Mouse (Mus musculus): ENCODE data around the gene Trim67. TPM values are rescaled to one million over a fixed set of nuclear protein-coding genes. Genes with fewer than 3 reads are reported as not detected.

Gene Trim67
- polyA plus RNA-seq, 1 experiment from 2014 or later, result 0.10 TPM

GRCm38 (mm10) chr8:124871474-124871873 lies 78.6 kb downstream of the Trim67 start:
- Histone ChIP-seq H3K9me3 (no peaks in the 10 kb centered on the region), H3K36me3 (peaks cover 52% of the 10 kb centered on the region), H3K27ac (no peak overlapping the region), H3K4me3 (no peak overlapping the region), H3K4me1 (peaks cover 47% of the 10 kb centered on the region), H3K27me3 (ENCODE audit: insufficient read depth, poor library complexity, severe bottlenecking) (no peaks in the 10 kb centered on the region)
- WGBS, result 91% methylated on average over 7 of the region's 7 CpGs
- DNase-seq (ENCODE audit: low spot score), result no peak

- no peak for DNase-seq (ENCODE audit: low spot score)
- peaks cover 58% of the 10 kb centered on the region for H3K36me3 ChIP-seq
- WGBS, result 91% methylated on average over 7 of the region's 7 CpGs
Observed at GRCm38 (mm10) chr8:124872081-124872480, 79.2 kb downstream of the Trim67 start.

GRCm38 (mm10) chr8:124872690-124873089 lies 79.8 kb downstream of the Trim67 start:
- H3K4me3 ChIP-seq, result no peak overlapping the region
- peaks cover 64% of the 10 kb centered on the region for H3K36me3 ChIP-seq
- DNase-seq (ENCODE audit: low spot score), result no peak
- no peaks in the 10 kb centered on the region for H3K27me3 ChIP-seq (ENCODE audit: insufficient read depth, poor library complexity, severe bottlenecking)
- H3K9me3 ChIP-seq, result no peaks in the 10 kb centered on the region
- 45% methylated on average over 5 of the region's 5 CpGs for WGBS
- H3K27ac ChIP-seq, result no peak overlapping the region
- H3K4me1 ChIP-seq, result peaks cover 35% of the 10 kb centered on the region

More at GRCm38 (mm10) chr8:124872081-124872480, 79.2 kb downstream of the Trim67 start:
- no peaks in the 10 kb centered on the region for H3K27me3 ChIP-seq (ENCODE audit: insufficient read depth, poor library complexity, severe bottlenecking)
- no peaks in the 10 kb centered on the region for H3K9me3 ChIP-seq
- H3K4me3 ChIP-seq, result no peak overlapping the region
- H3K4me1 ChIP-seq, result peaks cover 41% of the 10 kb centered on the region
- no peak overlapping the region for H3K27ac ChIP-seq

GRCm38 (mm10) chr8:124878141-124878540 lies 85.2 kb downstream of the Trim67 start:
- no peak for DNase-seq (ENCODE audit: low spot score)
- WGBS, result 87% methylated on average over 5 of the region's 5 CpGs
- H3K9me3 ChIP-seq, result no peaks in the 10 kb centered on the region
- no peak overlapping the region for H3K27ac ChIP-seq
- no peaks in the 10 kb centered on the region for H3K27me3 ChIP-seq (ENCODE audit: insufficient read depth, poor library complexity, severe bottlenecking)
- peaks cover 97% of the 10 kb centered on the region for H3K36me3 ChIP-seq
- H3K4me3 ChIP-seq, result no peak overlapping the region
- peaks cover 5% of the 10 kb centered on the region; the same call in 1 of the 2 replicates for H3K4me1 ChIP-seq

GRCm38 (mm10) chr8:124878946-124879526 lies 86.1 kb downstream of the Trim67 start:
- H3K27ac ChIP-seq, result no peak overlapping the region
- H3K36me3 ChIP-seq, result peaks cover 97% of the 10 kb centered on the region
- 70% methylated on average over 10 of the region's 10 CpGs for WGBS
- no peak overlapping the region for H3K4me3 ChIP-seq
- no peaks in the 10 kb centered on the region for H3K9me3 ChIP-seq
- no peaks in the 10 kb centered on the region for H3K27me3 ChIP-seq (ENCODE audit: insufficient read depth, poor library complexity, severe bottlenecking)
- DNase-seq (ENCODE audit: low spot score), result no peak
- H3K4me1 ChIP-seq, result 0 out of 2 replicates have a peak, but pooled peaks cover 2% of the 10 kb centered on the region

Other genes starting within 250 kb of the Trim67 start
- 0.26 and 0.84 TPM in 2 replicates for gene Agt, start 223.4 kb upstream of the Trim67 start, polyA plus RNA-seq (2016; fragmentation: Nextera tagmentation; extraction: Ambion mirVana)
- gene Capn9, start 217.0 kb upstream of the Trim67 start, polyA plus RNA-seq (2016; fragmentation: Nextera tagmentation; extraction: Ambion mirVana), result not detected in 2 replicates
- 32.6 and 34.7 TPM in 2 replicates for gene 2310022B05Rik, start 129.7 kb upstream of the Trim67 start, polyA plus RNA-seq (2016; fragmentation: Nextera tagmentation; extraction: Ambion mirVana)
- 43.7 and 44.6 TPM in 2 replicates for gene Ttc13, start 71.1 kb upstream of the Trim67 start, polyA plus RNA-seq (2016; fragmentation: Nextera tagmentation; extraction: Ambion mirVana)
- 21.3 and 26.7 TPM in 2 replicates for gene Arv1, start 71.0 kb upstream of the Trim67 start, polyA plus RNA-seq (2016; fragmentation: Nextera tagmentation; extraction: Ambion mirVana)
- gene Fam89a, start 41.3 kb upstream of the Trim67 start, polyA plus RNA-seq (2016; fragmentation: Nextera tagmentation; extraction: Ambion mirVana), result 2.5 and 8.2 TPM in 2 replicates
- gene Gnpat, start 69.9 kb downstream of the Trim67 start, polyA plus RNA-seq (2016; fragmentation: Nextera tagmentation; extraction: Ambion mirVana), result 132 and 134 TPM in 2 replicates
- gene 2810004N23Rik, start 70.0 kb downstream of the Trim67 start, polyA plus RNA-seq (2016; fragmentation: Nextera tagmentation; extraction: Ambion mirVana), result 66.0 and 67.5 TPM in 2 replicates
- gene Exoc8, start 104.6 kb downstream of the Trim67 start, polyA plus RNA-seq (2016; fragmentation: Nextera tagmentation; extraction: Ambion mirVana), result 7.8 and 8.0 TPM in 2 replicates
- gene Sprtn, start 104.8 kb downstream of the Trim67 start, polyA plus RNA-seq (2016; fragmentation: Nextera tagmentation; extraction: Ambion mirVana), result 9.5 and 9.7 TPM in 2 replicates
- gene Egln1, start 156.2 kb downstream of the Trim67 start, polyA plus RNA-seq (2016; fragmentation: Nextera tagmentation; extraction: Ambion mirVana), result 13.2 and 17.0 TPM in 2 replicates
- 106 and 118 TPM in 2 replicates for gene Tsnax, start 219.9 kb downstream of the Trim67 start, polyA plus RNA-seq (2016; fragmentation: Nextera tagmentation; extraction: Ambion mirVana)